Mouse (Mus musculus): ENCODE results near the gene Grin2d.

Gene Grin2d

GRCm38 (mm10) chr7:45853089-45853488, 25.1 kb downstream of the Grin2d start:
- no peak for DNase-seq

GRCm38 (mm10) chr7:45850661-45851060, 27.5 kb downstream of the Grin2d start:
- DNase-seq = no peak

- no peak for DNase-seq
Measured at GRCm38 (mm10) chr7:45848447-45849027, 29.6 kb downstream of the Grin2d start.

GRCm38 (mm10) chr7:45842950-45843744, 35.0 kb downstream of the Grin2d start:
- no peak for DNase-seq

- no peak for DNase-seq
Measured at GRCm38 (mm10) chr7:45833924-45834323, 44.3 kb downstream of the Grin2d start.

- DNase-seq = no peak
Measured at GRCm38 (mm10) chr7:45833148-45833790, 44.9 kb downstream of the Grin2d start.

GRCm38 (mm10) chr7:45832428-45832827, 45.8 kb downstream of the Grin2d start:
- DNase-seq = no peak

- DNase-seq = no peak
Measured at GRCm38 (mm10) chr7:45831128-45831525, 47.1 kb downstream of the Grin2d start.

GRCm38 (mm10) chr7:45830427-45831127, 47.6 kb downstream of the Grin2d start, which contains the start of gene Grwd1:
Grwd1 (minus strand) TSS chr7:45830944.
- peak; percentile 57 to 70 for DNase-seq

GRCm38 (mm10) chr7:45826631-45827030, 51.5 kb downstream of the Grin2d start:
- DNase-seq = no peak

- DNase-seq = no peak
Measured at GRCm38 (mm10) chr7:45824598-45824997, 53.6 kb downstream of the Grin2d start, which contains the start of gene Kcnj14. Kcnj14 (minus strand) TSS chr7:45824782.

- DNase-seq = no peak
Measured at GRCm38 (mm10) chr7:45820913-45821312, 57.3 kb downstream of the Grin2d start.

GRCm38 (mm10) chr7:45819843-45820242, 58.3 kb downstream of the Grin2d start:
- DNase-seq = no peak

- no peak for DNase-seq
Measured at GRCm38 (mm10) chr7:45815984-45816351, 62.2 kb downstream of the Grin2d start.

- peak in 1 of 2 experiments; percentile 31 for DNase-seq
Measured at GRCm38 (mm10) chr7:45815323-45815983, 62.7 kb downstream of the Grin2d start.

GRCm38 (mm10) chr7:45814841-45815240, 63.3 kb downstream of the Grin2d start:
- DNase-seq = no peak

- peak; percentile 98 to 99 for DNase-seq
Measured at GRCm38 (mm10) chr7:45813787-45814779, 64.1 kb downstream of the Grin2d start, which contains the start of gene Cyth2. Cyth2 (minus strand) TSS chr7:45814581.

GRCm38 (mm10) chr7:45812921-45813320, 65.3 kb downstream of the Grin2d start:
- no peak for DNase-seq

GRCm38 (mm10) chr7:45809276-45810075, 68.7 kb downstream of the Grin2d start:
- DNase-seq = no peak

- DNase-seq = no peak
Measured at GRCm38 (mm10) chr7:45808471-45808870, 69.7 kb downstream of the Grin2d start.

Data from thymus, adult 18-20 months (tissue).